Mouse (Mus musculus) adrenal gland (tissue): ENCODE data around the gene Foxp1.

ENCODE experiments used
- intact Hi-C: fragments of 180-260 bp; cut with DNase I; formaldehyde crosslinking; loops from one replicate; pipeline ENCODE4 v1.15.1; 2025

Foxp1 gene

GRCm38 (mm10) chr6:99485884-99486640 lies 36.5 kb downstream of the Foxp1 start:
- intact Hi-C loops = no loop called here

GRCm38 (mm10) chr6:99485217-99485883 lies 37.2 kb downstream of the Foxp1 start:
- intact Hi-C loops = no loop called here

GRCm38 (mm10) chr6:99484884-99485216 lies 37.7 kb downstream of the Foxp1 start:
- intact Hi-C loops = no loop called here

- intact Hi-C loops = no loop called here
These were observed 38.3 kb downstream of the Foxp1 start for GRCm38 (mm10) chr6:99484197-99484725.

- intact Hi-C loops = no loop called here
These were observed 39.0 kb downstream of the Foxp1 start for GRCm38 (mm10) chr6:99483556-99483955.

- intact Hi-C loops = no loop called here
These were observed 41.0 kb downstream of the Foxp1 start for GRCm38 (mm10) chr6:99481568-99481967.

GRCm38 (mm10) chr6:99478873-99479650 lies 43.5 kb downstream of the Foxp1 start:
- intact Hi-C loops = no loop called here

GRCm38 (mm10) chr6:99475040-99475439 lies 47.5 kb downstream of the Foxp1 start:
- intact Hi-C loops = no loop called here

GRCm38 (mm10) chr6:99470906-99471305 lies 51.6 kb downstream of the Foxp1 start:
- intact Hi-C loops = no loop called here

GRCm38 (mm10) chr6:99469134-99469834 lies 53.2 kb downstream of the Foxp1 start:
- intact Hi-C loops = no loop called here

GRCm38 (mm10) chr6:99467831-99468230 lies 54.7 kb downstream of the Foxp1 start:
- intact Hi-C loops = no loop called here

- intact Hi-C loops = no loop called here
These were observed 55.4 kb downstream of the Foxp1 start for GRCm38 (mm10) chr6:99467109-99467508.

GRCm38 (mm10) chr6:99466354-99466753 lies 56.2 kb downstream of the Foxp1 start:
- intact Hi-C loops = no loop called here

GRCm38 (mm10) chr6:99464449-99464848 lies 58.1 kb downstream of the Foxp1 start:
- intact Hi-C loops = no loop called here

- intact Hi-C loops = no loop called here
These were observed 58.6 kb downstream of the Foxp1 start for GRCm38 (mm10) chr6:99463906-99464305.

- intact Hi-C loops = no loop called here
These were observed 63.7 kb downstream of the Foxp1 start for GRCm38 (mm10) chr6:99458775-99459174.

- intact Hi-C loops = no loop called here
These were observed 68.6 kb downstream of the Foxp1 start for GRCm38 (mm10) chr6:99453763-99454520.

- intact Hi-C loops = no loop called here
These were observed 69.8 kb downstream of the Foxp1 start for GRCm38 (mm10) chr6:99452638-99453185.

GRCm38 (mm10) chr6:99451479-99451878 lies 71.0 kb downstream of the Foxp1 start:
- intact Hi-C loops = no loop called here

- intact Hi-C loops = no loop called here
These were observed 75.1 kb downstream of the Foxp1 start for GRCm38 (mm10) chr6:99447447-99447846.
